Mouse (Mus musculus): ENCODE data around the gene Il4i1. TPM values are rescaled to one million over a fixed set of nuclear protein-coding genes. Genes with fewer than 3 reads are reported as not detected.

Gene Il4i1
- total RNA-seq, 2 experiments from 2014 or later, result 1.1 to 2.0 TPM

Small RNAs within 50 kb of the gene (microRNA-seq; reads per million reads assigned to microRNA genes)
- gene Mir707, result 0 reads per million in 2 experiments

Other genes starting within 250 kb of the Il4i1 start
- under 1 TPM in 1 of 2 experiments, not detected in 1; 0.98 TPM for gene Napsa, start 244.0 kb upstream of the Il4i1 start, total RNA-seq (2021)
- 100 to 1,000 TPM in 1 of 2 experiments, 10 to 100 TPM in 1; 93.0 to 106 TPM for gene Kcnc3, start 225.7 kb upstream of the Il4i1 start, total RNA-seq (2021)
- gene Myh14, start 145.5 kb upstream of the Il4i1 start, total RNA-seq (2021), result 10 to 100 TPM; 17.6 to 17.9 TPM
- not detected for gene Izumo2, start 107.6 kb upstream of the Il4i1 start, total RNA-seq (2021)
- 10 to 100 TPM; 27.7 to 31.5 TPM for gene Vrk3, start 68.0 kb upstream of the Il4i1 start, total RNA-seq (2021)
- under 1 TPM; 0.16 to 0.53 TPM for gene Zfp473, start 65.3 kb upstream of the Il4i1 start, total RNA-seq (2021)
- 10 to 100 TPM; 34.2 to 35.2 TPM for gene Nup62, start 299 bp upstream of the Il4i1 start, total RNA-seq (2021)
- 10 to 100 TPM; 28.0 to 29.1 TPM for gene Atf5, start 271 bp downstream of the Il4i1 start, total RNA-seq (2021)
- 10 to 100 TPM; 85.8 to 95.5 TPM for gene Akt1s1, start 32.6 kb downstream of the Il4i1 start, total RNA-seq (2021)
- gene Tbc1d17, start 32.7 kb downstream of the Il4i1 start, total RNA-seq (2021), result 10 to 100 TPM; 41.2 to 53.3 TPM
- gene Pnkp, start 40.8 kb downstream of the Il4i1 start, total RNA-seq (2021), result 10 to 100 TPM; 32.6 to 38.4 TPM
- gene Ptov1, start 53.4 kb downstream of the Il4i1 start, total RNA-seq (2021), result 100 to 1,000 TPM; 278 to 304 TPM
- gene Med25, start 76.3 kb downstream of the Il4i1 start, total RNA-seq (2021), result 100 to 1,000 TPM; 107 to 114 TPM
- gene Fuz, start 79.7 kb downstream of the Il4i1 start, total RNA-seq (2021), result 10 to 100 TPM; 17.9 to 19.4 TPM
- gene Ap2a1, start 113.1 kb downstream of the Il4i1 start, total RNA-seq (2021), result 100 to 1,000 TPM; 261 to 290 TPM
- under 1 TPM; 0.25 to 0.64 TPM for gene Tsks, start 126.8 kb downstream of the Il4i1 start, total RNA-seq (2021)
- gene Cpt1c, start 158.5 kb downstream of the Il4i1 start, total RNA-seq (2021), result 100 to 1,000 TPM in 1 of 2 experiments, 10 to 100 TPM in 1; 99.2 to 101 TPM
- gene Prmt1, start 170.2 kb downstream of the Il4i1 start, total RNA-seq (2021), result 100 to 1,000 TPM; 232 to 248 TPM
- gene Irf3, start 181.3 kb downstream of the Il4i1 start, total RNA-seq (2021), result 10 to 100 TPM; 38.1 to 42.5 TPM
- gene Bcl2l12, start 182.3 kb downstream of the Il4i1 start, total RNA-seq (2021), result 1 to 10 TPM; 5.4 to 5.5 TPM
- 100 to 1,000 TPM; 141 to 145 TPM for gene Scaf1, start 200.0 kb downstream of the Il4i1 start, total RNA-seq (2021)
- gene Rras, start 201.6 kb downstream of the Il4i1 start, total RNA-seq (2021), result 10 to 100 TPM; 12.2 to 12.3 TPM
- gene Prr12, start 236.5 kb downstream of the Il4i1 start, total RNA-seq (2021), result 10 to 100 TPM; 69.1 to 70.3 TPM
- gene Nosip, start 246.0 kb downstream of the Il4i1 start, total RNA-seq (2021), result 10 to 100 TPM; 47.2 to 51.6 TPM
- 10 to 100 TPM in 1 of 2 experiments, 1 to 10 TPM in 1; 6.9 to 10.1 TPM for gene Prrg2, start 246.3 kb downstream of the Il4i1 start, total RNA-seq (2021)

All from layer of hippocampus, postnatal 10 days (tissue).